Mouse (Mus musculus) frontal cortex, adult (tissue): ENCODE measurements around the gene Cmtm6.

Experiments used
- ATAC-seq: cut with Nextera tagmentation; 2 replicates; pipeline ENCODE4 v1.9.2; 2017; ENCODE audit warnings: mild to moderate bottlenecking, moderate library complexity, mixed read lengths; ENCODE audit not compliant: low TSS enrichment

Gene Cmtm6

GRCm38 (mm10) chr9:114797329-114798004, 66.6 kb downstream of the Cmtm6 start:
- peak; percentile 90 for ATAC-seq

- ATAC-seq = no peak
Measured at GRCm38 (mm10) chr9:114798845-114799244, 67.9 kb downstream of the Cmtm6 start.
